Mouse (Mus musculus) forebrain, postnatal 0 days (tissue): Measurements from ENCODE around the gene 1700003F12Rik. TPM values are rescaled to one million over a fixed set of nuclear protein-coding genes. Genes with fewer than 3 reads are reported as not detected.

Experiments used
- ATAC-seq: fragments of 200-750 bp; cut with Nextera tagmentation; 2 replicates; pipeline ENCODE4 v1.8.0; 2017; ENCODE audit warnings: mild to moderate bottlenecking, moderate library complexity
- DNase-seq: peaks from one replicate; pipeline ENCODE4 v3.0.0-alpha.2; 2015
- H3K27ac ChIP-seq: fragments of 300-500 bp; sonication (generic); 2 replicates; pipeline ENCODE4 v1.5.1; 2014; ENCODE audit warnings: low read depth, mild to moderate bottlenecking, antibody characterized with exemption, low read length, moderate library complexity, mixed read lengths
- H3K27me3 ChIP-seq: fragments of 300-500 bp; sonication (generic); 2 replicates; pipeline ENCODE4 v1.6.1; 2014; ENCODE audit warnings: mild to moderate bottlenecking, low read length, mixed read lengths; ENCODE audit not compliant: insufficient read depth
- H3K36me3 ChIP-seq: fragments of 300-500 bp; sonication (generic); 2 replicates; pipeline ENCODE4 v1.6.1; 2014; ENCODE audit warnings: mild to moderate bottlenecking, moderate library complexity; ENCODE audit not compliant: insufficient read depth
- H3K4me1 ChIP-seq: fragments of 300-500 bp; sonication (generic); 2 replicates; pipeline ENCODE4 v1.6.1; 2014; ENCODE audit warnings: antibody characterized with exemption; ENCODE audit not compliant: insufficient read depth
- H3K4me2 ChIP-seq: fragments of 300-500 bp; sonication (generic); 2 replicates; pipeline ENCODE4 v1.6.1; 2014; ENCODE audit warnings: low read depth, mild to moderate bottlenecking, moderate library complexity
- H3K4me3 ChIP-seq: fragments of 300-500 bp; sonication (generic); 2 replicates; pipeline ENCODE4 v1.5.1; 2014; ENCODE audit warnings: low read depth, low read length, mixed read lengths
- H3K9ac ChIP-seq: fragments of 300-500 bp; sonication (generic); 2 replicates; pipeline ENCODE4 v1.6.1; 2014; ENCODE audit warnings: mild to moderate bottlenecking
- H3K9me3 ChIP-seq: fragments of 300-500 bp; sonication (generic); 2 replicates; pipeline ENCODE4 v1.6.1; 2016; ENCODE audit warnings: low read length
- CTCF ChIP-seq: sonication (generic); IDR thresholded peaks from 2 replicates; pipeline ENCODE4 v1.5.1; 2016; ENCODE audit warnings: antibody characterized with exemption, control low read depth, low read depth
- WGBS: fragments of 180-500 bp; shearing (Covaris S2); extraction: QIAGEN DNeasy Blood & Tissue Kit; methylation state at CpG from one replicate; pipeline ENCODE4 v1.1.7; 2014; 5-methylcytosine and 5-hydroxymethylcytosine counted together
- polyA plus RNA-seq: library from polyadenylated mRNA; unstranded; fragments of >200 nt; fragmentation: Nextera tagmentation; extraction: Ambion mirVana; gene quantifications from 2 replicates; pipeline ENCODE4 v1.2.1, GENCODE M21; 2015
- total RNA-seq: library from RNA; depleted of rRNA; stranded (reverse); fragments of >200 nt; gene quantifications from 2 replicates; pipeline ENCODE4 v1.2.3, GENCODE M21; 2014; rRNA removed

The 1700003F12Rik gene
- total RNA-seq, result 1.7 and 6.4 TPM in 2 replicates
- 2.8 and 3.2 TPM in 2 replicates for polyA plus RNA-seq

DNA sequence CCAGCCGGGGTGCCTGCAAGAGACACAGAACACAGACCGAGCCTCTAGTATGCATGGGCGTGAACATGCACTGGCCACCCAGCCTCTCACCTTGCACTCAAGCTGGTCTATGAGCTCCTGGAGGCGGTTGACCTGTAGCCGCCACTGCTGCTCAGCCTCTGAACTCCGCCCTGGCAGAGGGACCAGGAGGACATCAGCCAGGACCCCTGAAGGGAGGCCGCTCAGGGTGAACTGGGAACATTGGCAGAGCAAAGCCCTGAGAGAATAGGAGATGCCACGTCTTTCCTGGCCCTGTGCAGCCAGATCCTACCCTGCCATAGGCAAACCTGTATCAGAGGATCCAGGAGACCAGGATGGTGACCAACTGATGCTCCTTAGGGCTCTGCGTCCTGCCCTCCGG, at the start of gene 1700003F12Rik:
TSS of gene 1700003F12Rik (plus strand) at position 375 of the 400 bp plus-strand sequence.
- H3K4me3 ChIP-seq, result no peak within 1 kb of the TSS
- H3K9ac ChIP-seq, result no peak within 1 kb of the TSS
- no peak within 1 kb of the TSS for H3K4me2 ChIP-seq
- 92% methylated on average over 10 of the region's 10 CpGs for WGBS
- H3K36me3 ChIP-seq, result no peaks in the 10 kb centered on the region
- H3K27ac ChIP-seq, result no peak within 1 kb of the TSS
- no peaks in the 10 kb centered on the region for H3K27me3 ChIP-seq
- H3K4me1 ChIP-seq, result peaks cover 10% of the 10 kb centered on the region; the same call in 1 of the 2 replicates
- ATAC-seq (no peak), DNase-seq (no peak)
- no peaks in the 10 kb centered on the region for H3K9me3 ChIP-seq
- TF ChIP-seq CTCF, result no peak

DNA sequence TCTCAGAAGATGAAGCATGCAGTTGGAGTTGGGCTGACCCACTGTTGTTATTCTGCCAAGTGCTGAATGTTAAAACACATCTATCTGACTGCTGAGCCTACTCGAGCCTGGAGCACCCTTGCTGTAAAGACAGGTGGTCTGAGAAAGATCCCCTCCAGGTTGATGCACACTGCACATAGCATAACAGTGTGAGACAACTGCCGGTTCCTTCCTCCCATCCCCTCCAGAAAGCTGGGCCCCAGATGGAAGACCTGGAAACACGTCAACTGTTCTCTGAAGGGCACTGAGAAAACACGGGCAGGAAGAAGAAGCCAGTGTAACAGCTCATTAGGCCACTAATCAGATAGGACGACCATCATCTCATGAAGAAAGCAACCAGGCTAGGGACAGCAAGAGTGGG, 48.3 kb upstream of the 1700003F12Rik start:
- Histone ChIP-seq H3K4me2 (no peak overlapping the region), H3K4me1 (no peaks in the 10 kb centered on the region), H3K9me3 (no peaks in the 10 kb centered on the region), H3K9ac (no peak overlapping the region), H3K4me3 (no peak overlapping the region), H3K27ac (0 out of 2 replicates have a peak overlapping the region, but pooled peaks have one; percentile 9), H3K27me3 (no peaks in the 10 kb centered on the region), H3K36me3 (no peaks in the 10 kb centered on the region)
- WGBS, result 46% methylated on average over 5 of the region's 5 CpGs
- no peak for ATAC-seq
- DNase-seq, result no peak
- no peak for TF ChIP-seq CTCF

GRCm38 (mm10) chr2:154499717-154500247, 47.1 kb upstream of the 1700003F12Rik start:
- no peak overlapping the region for H3K4me3 ChIP-seq
- DNase-seq, result no peak
- no peaks in the 10 kb centered on the region for H3K4me1 ChIP-seq
- no peak overlapping the region for H3K9ac ChIP-seq
- no peaks in the 10 kb centered on the region for H3K9me3 ChIP-seq
- no peak for ATAC-seq
- no peak for TF ChIP-seq CTCF
- H3K27ac ChIP-seq, result no peak overlapping the region
- peaks cover 3% of the 10 kb centered on the region; the same call in 1 of the 2 replicates for H3K36me3 ChIP-seq
- no peak overlapping the region for H3K4me2 ChIP-seq
- no peaks in the 10 kb centered on the region for H3K27me3 ChIP-seq
- 93% methylated on average over 2 of the region's 2 CpGs for WGBS

DNA sequence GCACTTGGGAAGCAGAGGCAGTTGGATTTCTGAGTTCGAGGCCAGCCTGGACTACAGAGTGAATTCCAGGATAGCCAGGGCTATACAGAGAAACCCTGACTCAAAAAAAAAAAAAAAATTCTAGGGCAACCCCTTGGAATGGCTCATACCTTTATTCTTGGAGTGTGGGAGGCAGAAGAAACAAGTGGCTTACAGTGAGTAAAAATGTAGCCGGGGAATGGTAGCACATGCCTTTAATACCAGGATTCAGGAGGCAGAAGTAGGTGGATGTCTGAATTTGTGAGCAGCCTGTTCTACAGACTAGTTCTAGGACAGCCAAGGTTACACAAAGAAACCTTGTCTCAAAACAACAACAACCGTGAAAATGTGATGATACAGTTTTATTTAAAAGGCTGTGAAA, 46.1 kb upstream of the 1700003F12Rik start:
- ATAC-seq (no peak), DNase-seq (no peak)
- no peak overlapping the region for H3K4me2 ChIP-seq
- H3K36me3 ChIP-seq, result peaks cover 7% of the 10 kb centered on the region; the same call in 1 of the 2 replicates
- no peaks in the 10 kb centered on the region for H3K4me1 ChIP-seq
- no peak overlapping the region for H3K27ac ChIP-seq
- H3K27me3 ChIP-seq, result no peaks in the 10 kb centered on the region
- 90% methylated on average over 3 of the region's 3 CpGs for WGBS
- no peak overlapping the region for H3K4me3 ChIP-seq
- H3K9ac ChIP-seq, result no peak overlapping the region
- TF ChIP-seq CTCF, result no peak
- no peaks in the 10 kb centered on the region for H3K9me3 ChIP-seq

GRCm38 (mm10) chr2:154507076-154507475, 39.8 kb upstream of the 1700003F12Rik start:
- Histone ChIP-seq H3K27me3 (no peaks in the 10 kb centered on the region), H3K36me3 (peaks cover 17% of the 10 kb centered on the region), H3K27ac (no peak overlapping the region; the same call in 1 of the 2 replicates), H3K4me1 (no peaks in the 10 kb centered on the region), H3K4me3 (no peak overlapping the region), H3K4me2 (no peak overlapping the region), H3K9ac (no peak overlapping the region), H3K9me3 (no peaks in the 10 kb centered on the region)
- 18% methylated on average over 2 of the region's 2 CpGs for whole genome bisulfite sequencing
- TF ChIP-seq CTCF, result no peak
- DNase-seq, result no peak
- ATAC-seq, result no peak

- Histone ChIP-seq H3K4me2 (no peak overlapping the region), H3K27ac (no peak overlapping the region), H3K9me3 (no peaks in the 10 kb centered on the region), H3K4me1 (no peaks in the 10 kb centered on the region), H3K27me3 (no peaks in the 10 kb centered on the region), H3K4me3 (no peak overlapping the region), H3K36me3 (peaks cover 17% of the 10 kb centered on the region), H3K9ac (no peak overlapping the region)
- 52% methylated on average over 9 of the region's 9 CpGs for WGBS
- TF ChIP-seq CTCF, result peak; percentile 44
- ATAC-seq (peak; percentile 45; the same call in 1 of the 2 replicates), DNase-seq (peak; percentile 21)
These were observed 39.2 kb upstream of the 1700003F12Rik start for GRCm38 (mm10) chr2:154507566-154508283.

DNA sequence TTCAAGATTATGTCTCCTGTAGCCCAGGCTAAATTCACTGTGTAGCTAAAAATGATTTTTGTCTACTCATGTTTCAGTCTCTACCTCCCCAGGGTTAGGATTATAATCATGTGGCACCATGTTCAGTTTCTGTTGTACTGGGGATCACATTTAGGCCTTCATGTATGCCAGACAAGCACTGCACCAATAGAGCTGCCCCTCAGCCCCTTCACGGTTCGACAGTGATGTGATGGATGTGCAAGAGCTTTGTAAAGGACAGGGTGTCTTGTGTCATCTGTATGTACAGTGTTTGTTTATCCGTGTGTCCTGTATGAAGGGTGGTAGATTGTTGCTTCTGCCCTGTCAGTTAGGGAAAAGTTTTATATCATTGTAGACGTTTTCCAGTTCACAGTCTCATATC, 38.4 kb upstream of the 1700003F12Rik start:
- H3K27me3 ChIP-seq, result no peaks in the 10 kb centered on the region
- H3K36me3 ChIP-seq, result peaks cover 17% of the 10 kb centered on the region
- TF ChIP-seq CTCF, result no peak
- no peak overlapping the region for H3K9ac ChIP-seq
- H3K4me1 ChIP-seq, result no peaks in the 10 kb centered on the region
- ATAC-seq (no peak), DNase-seq (no peak)
- no peaks in the 10 kb centered on the region for H3K9me3 ChIP-seq
- no peak overlapping the region for H3K4me3 ChIP-seq
- no peak overlapping the region for H3K27ac ChIP-seq
- H3K4me2 ChIP-seq, result no peak overlapping the region
- WGBS, result 81% methylated on average over 4 of the region's 4 CpGs
